Mouse (Mus musculus): ENCODE data around the gene Fam160b1. TPM values are rescaled to one million over a fixed set of nuclear protein-coding genes. Genes with fewer than 3 reads are reported as not detected.

The Fam160b1 gene
- polyA plus RNA-seq (2015; fragmentation: Nextera tagmentation; extraction: Ambion mirVana): 12.1 and 12.7 TPM in 2 replicates

- peak within 1 kb of the TSS; percentile 54 for H3K4me2 ChIP-seq
- H3K9ac ChIP-seq: peak within 1 kb of the TSS; percentile 99
- H3K27ac ChIP-seq (replicated peaks): peak within 1 kb of the TSS; percentile 97
- H3K4me1 ChIP-seq (replicated peaks): peaks cover 54% of the 10 kb centered on the region
- H3K9me3 ChIP-seq: no peaks in the 10 kb centered on the region
- peak within 1 kb of the TSS; percentile 94 for H3K4me3 ChIP-seq
- peak; percentile 93 for ATAC-seq (ENCODE audit: low FRiP score, low read depth)
- H3K36me3 ChIP-seq: no peaks in the 10 kb centered on the region
- WGBS: under 1% methylated on average over 63 of the region's 70 CpGs
- no peaks in the 10 kb centered on the region for H3K27me3 ChIP-seq
Observed at GRCm38 (mm10) chr19:57360341-57361130, at the start of gene Fam160b1. Gene Fam160b1 (plus strand): TSS chr19:57360680.

- Histone ChIP-seq H3K36me3 (no peaks in the 10 kb centered on the region), H3K9me3 (no peaks in the 10 kb centered on the region), H3K4me2 (peak overlapping the region; percentile 70), H3K9ac (no peak overlapping the region), H3K4me1 (replicated peaks) (peaks cover 13% of the 10 kb centered on the region), H3K4me3 (peak overlapping the region; percentile 59), H3K27ac (replicated peaks) (no peak overlapping the region), H3K27me3 (no peaks in the 10 kb centered on the region)
- no peak for ATAC-seq (ENCODE audit: low FRiP score, low read depth)
- WGBS: 74% methylated on average over 10 of the region's 10 CpGs
Observed at GRCm38 (mm10) chr19:57313226-57313625, 47.3 kb upstream of the Fam160b1 start.

- Histone ChIP-seq H3K4me1 (replicated peaks) (peaks cover 13% of the 10 kb centered on the region), H3K4me3 (peak overlapping the region; percentile 59), H3K9me3 (no peaks in the 10 kb centered on the region), H3K27ac (replicated peaks) (peak overlapping the region; percentile 88), H3K4me2 (peak overlapping the region; percentile 70), H3K9ac (peak overlapping the region; percentile 75), H3K36me3 (no peaks in the 10 kb centered on the region), H3K27me3 (no peaks in the 10 kb centered on the region)
- 0 out of 2 replicates have a peak, but pooled peaks have one; percentile 3 for ATAC-seq (ENCODE audit: low FRiP score, low read depth)
- 53% methylated on average over 3 of the region's 3 CpGs for WGBS
Observed at GRCm38 (mm10) chr19:57313891-57314345, 46.6 kb upstream of the Fam160b1 start.

GRCm38 (mm10) chr19:57314346-57315012 lies 46.0 kb upstream of the Fam160b1 start, which contains the start of gene Ablim1:
Gene Ablim1 (minus strand): TSS chr19:57314919.
- WGBS: 2% methylated on average over 48 of the region's 52 CpGs
- Histone ChIP-seq H3K4me1 (replicated peaks) (peaks cover 13% of the 10 kb centered on the region), H3K9me3 (no peaks in the 10 kb centered on the region), H3K36me3 (no peaks in the 10 kb centered on the region), H3K9ac (peak within 1 kb of the TSS; percentile 75), H3K4me2 (peak within 1 kb of the TSS; percentile 70), H3K27ac (replicated peaks) (peak within 1 kb of the TSS; percentile 88), H3K27me3 (no peaks in the 10 kb centered on the region), H3K4me3 (peak within 1 kb of the TSS; percentile 59)
- ATAC-seq (ENCODE audit: low FRiP score, low read depth): peak; percentile 80

- Histone ChIP-seq H3K9me3 (no peaks in the 10 kb centered on the region), H3K4me3 (peak overlapping the region; percentile 59), H3K4me1 (replicated peaks) (peaks cover 13% of the 10 kb centered on the region), H3K27me3 (no peaks in the 10 kb centered on the region), H3K9ac (peak overlapping the region; percentile 75), H3K27ac (replicated peaks) (peak overlapping the region; percentile 88), H3K4me2 (peak overlapping the region; percentile 70), H3K36me3 (no peaks in the 10 kb centered on the region)
- WGBS: 39% methylated on average over 11 of the region's 11 CpGs
- ATAC-seq (ENCODE audit: low FRiP score, low read depth): no peak; the same call in 1 of the 2 replicates
Observed at GRCm38 (mm10) chr19:57315013-57315565, 45.4 kb upstream of the Fam160b1 start.

- H3K27ac ChIP-seq (replicated peaks): no peak overlapping the region
- no peak overlapping the region for H3K9ac ChIP-seq
- 92% methylated on average over 3 of the region's 3 CpGs for WGBS
- H3K36me3 ChIP-seq: no peaks in the 10 kb centered on the region
- H3K27me3 ChIP-seq: no peaks in the 10 kb centered on the region
- H3K9me3 ChIP-seq: no peaks in the 10 kb centered on the region
- H3K4me2 ChIP-seq: no peak overlapping the region
- ATAC-seq (ENCODE audit: low FRiP score, low read depth): no peak
- peaks cover 13% of the 10 kb centered on the region for H3K4me1 ChIP-seq (replicated peaks)
- no peak overlapping the region for H3K4me3 ChIP-seq
Observed at GRCm38 (mm10) chr19:57316597-57316996, 43.9 kb upstream of the Fam160b1 start.

- H3K9me3 ChIP-seq: no peaks in the 10 kb centered on the region
- 84% methylated on average over 9 of the region's 9 CpGs for WGBS
Observed at GRCm38 (mm10) chr19:57320656-57321382, 39.7 kb upstream of the Fam160b1 start.

GRCm38 (mm10) chr19:57321839-57322238 lies 38.6 kb upstream of the Fam160b1 start:
- no peak overlapping the region for H3K4me3 ChIP-seq
- no peaks in the 10 kb centered on the region for H3K27me3 ChIP-seq
- H3K9me3 ChIP-seq: no peaks in the 10 kb centered on the region
- H3K36me3 ChIP-seq: no peaks in the 10 kb centered on the region
- 91% methylated on average over 3 of the region's 3 CpGs for WGBS
- no peaks in the 10 kb centered on the region for H3K4me1 ChIP-seq (replicated peaks)
- H3K4me2 ChIP-seq: no peak overlapping the region
- no peak overlapping the region for H3K27ac ChIP-seq (replicated peaks)
- H3K9ac ChIP-seq: no peak overlapping the region
- ATAC-seq (ENCODE audit: low FRiP score, low read depth): no peak

More at GRCm38 (mm10) chr19:57320656-57321382, 39.7 kb upstream of the Fam160b1 start:
- Histone ChIP-seq H3K4me2 (no peak overlapping the region), H3K9ac (no peak overlapping the region), H3K36me3 (no peaks in the 10 kb centered on the region), H3K27ac (replicated peaks) (no peak overlapping the region), H3K27me3 (no peaks in the 10 kb centered on the region), H3K4me1 (replicated peaks) (no peaks in the 10 kb centered on the region), H3K4me3 (no peak overlapping the region)
- no peak for ATAC-seq (ENCODE audit: low FRiP score, low read depth)

GRCm38 (mm10) chr19:57322491-57322890 lies 38.0 kb upstream of the Fam160b1 start:
- WGBS: 61% methylated on average over 4 of the region's 4 CpGs
- ATAC-seq (ENCODE audit: low FRiP score, low read depth): no peak
- no peak overlapping the region for H3K9ac ChIP-seq

GRCm38 (mm10) chr19:57323087-57323486 lies 37.4 kb upstream of the Fam160b1 start:
- H3K9me3 ChIP-seq: no peaks in the 10 kb centered on the region
- no peak for ATAC-seq (ENCODE audit: low FRiP score, low read depth)
- H3K36me3 ChIP-seq: no peaks in the 10 kb centered on the region
- no peak overlapping the region for H3K4me2 ChIP-seq
- H3K4me1 ChIP-seq (replicated peaks): no peaks in the 10 kb centered on the region
- 74% methylated on average over 8 of the region's 8 CpGs for WGBS
- H3K27ac ChIP-seq (replicated peaks): no peak overlapping the region
- no peak overlapping the region for H3K4me3 ChIP-seq
- no peaks in the 10 kb centered on the region for H3K27me3 ChIP-seq
- no peak overlapping the region for H3K9ac ChIP-seq

More at GRCm38 (mm10) chr19:57322491-57322890, 38.0 kb upstream of the Fam160b1 start:
- Histone ChIP-seq H3K4me3 (no peak overlapping the region), H3K36me3 (no peaks in the 10 kb centered on the region), H3K4me1 (replicated peaks) (no peaks in the 10 kb centered on the region), H3K4me2 (no peak overlapping the region), H3K9me3 (no peaks in the 10 kb centered on the region), H3K27ac (replicated peaks) (no peak overlapping the region), H3K27me3 (no peaks in the 10 kb centered on the region)

- H3K27me3 ChIP-seq: no peaks in the 10 kb centered on the region
- no peak for ATAC-seq (ENCODE audit: low FRiP score, low read depth)
- WGBS: 29% methylated on average over 7 of the region's 7 CpGs
- H3K27ac ChIP-seq (replicated peaks): no peak overlapping the region
- no peaks in the 10 kb centered on the region for H3K36me3 ChIP-seq
- no peak overlapping the region for H3K4me2 ChIP-seq
- no peak overlapping the region for H3K9ac ChIP-seq
- H3K4me1 ChIP-seq (replicated peaks): no peaks in the 10 kb centered on the region
- H3K4me3 ChIP-seq: no peak overlapping the region
- no peaks in the 10 kb centered on the region for H3K9me3 ChIP-seq
Observed at GRCm38 (mm10) chr19:57325748-57326300, 34.7 kb upstream of the Fam160b1 start.

Data from hindbrain, embryonic 15.5 days (tissue).